Mouse (Mus musculus) liver, adult (tissue): ENCODE data around the gene Wipi1.

Experiments used
- GATA4 ChIP-seq: IDR thresholded peaks from 2 replicates; pipeline ENCODE4 v1.6.1; 2014; ENCODE audit warnings: mild to moderate bottlenecking, low read length; ENCODE audit not compliant: insufficient replicate concordance

Wipi1 gene

GRCm38 (mm10) chr11:109544432-109544831, 67.3 kb downstream of the Wipi1 start:
- no peak for TF ChIP-seq GATA4

GRCm38 (mm10) chr11:109543466-109543865, 68.3 kb downstream of the Wipi1 start:
- no peak for TF ChIP-seq GATA4

- TF ChIP-seq GATA4 = no peak
These were observed 72.5 kb downstream of the Wipi1 start for GRCm38 (mm10) chr11:109539290-109539689.

- TF ChIP-seq GATA4 = no peak
These were observed 74.8 kb downstream of the Wipi1 start for GRCm38 (mm10) chr11:109536939-109537338.

GRCm38 (mm10) chr11:109535966-109536365, 75.8 kb downstream of the Wipi1 start:
- no peak for TF ChIP-seq GATA4

- no peak for TF ChIP-seq GATA4
These were observed 81.7 kb downstream of the Wipi1 start for GRCm38 (mm10) chr11:109530030-109530429.

GRCm38 (mm10) chr11:109525571-109525970, 86.2 kb downstream of the Wipi1 start:
- TF ChIP-seq GATA4 = no peak

GRCm38 (mm10) chr11:109524869-109525268, 86.9 kb downstream of the Wipi1 start:
- TF ChIP-seq GATA4 = no peak
